Mouse (Mus musculus): ENCODE measurements at regions not wholly inside any gene's neighbourhood (a gene's known extent, or its start where the extent isn't known, plus 50 kb on each side); places are given as distances from the start of the nearest gene placed in this dataset.

GRCm38 (mm10) chr13:5729426-5730068, 131.7 kb upstream of the Klf6 start:
- H3K27ac ChIP-seq, result peak overlapping the region; percentile 59; the same call in 1 of the 2 replicates
- DNase-seq (ENCODE audit: low spot score), result no peak
- H3K4me3 ChIP-seq, result no peak overlapping the region
- H3K36me3 ChIP-seq, result no peaks in the 10 kb centered on the region
- H3K9me3 ChIP-seq, result no peaks in the 10 kb centered on the region
- peaks cover 15% of the 10 kb centered on the region for H3K4me1 ChIP-seq (replicated peaks)
- H3K27me3 ChIP-seq (ENCODE audit: insufficient read depth, poor library complexity, severe bottlenecking), result peaks cover 7% of the 10 kb centered on the region; the same call in 1 of the 2 replicates
- WGBS, result 64% methylated on average over 6 of the region's 6 CpGs

DNA sequence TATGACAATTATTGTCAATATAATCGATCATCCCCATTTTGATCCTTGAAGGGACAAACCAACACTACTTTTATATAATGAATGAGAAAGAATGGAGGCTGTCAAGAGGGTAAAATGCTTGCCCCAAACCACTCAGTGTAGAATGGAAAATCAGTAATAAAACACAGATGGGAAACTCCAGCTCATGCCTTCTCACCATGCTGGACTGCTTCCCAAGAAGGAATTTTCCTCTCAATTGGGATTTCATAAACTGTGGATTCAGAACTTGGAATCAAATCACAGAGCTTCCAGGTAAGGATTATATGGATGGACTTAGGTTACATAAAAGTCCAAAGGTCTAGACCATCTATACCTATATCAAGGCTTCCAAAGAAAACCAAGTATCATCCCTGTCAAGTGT, 129.1 kb upstream of the Klf6 start:
- Histone ChIP-seq H3K36me3 (no peaks in the 10 kb centered on the region), H3K4me3 (no peak overlapping the region), H3K27me3 (ENCODE audit: insufficient read depth, poor library complexity, severe bottlenecking) (peaks cover 7% of the 10 kb centered on the region; the same call in 1 of the 2 replicates), H3K4me1 (replicated peaks) (peaks cover 15% of the 10 kb centered on the region), H3K27ac (no peak overlapping the region), H3K9me3 (no peaks in the 10 kb centered on the region)
- no peak for DNase-seq (ENCODE audit: low spot score)
- 93% methylated on average over 1 of the region's 1 CpGs for WGBS

- H3K36me3 ChIP-seq, result no peaks in the 10 kb centered on the region
- H3K27me3 ChIP-seq (ENCODE audit: insufficient read depth, poor library complexity, severe bottlenecking), result 0 out of 2 replicates have a peak, but pooled peaks cover 4% of the 10 kb centered on the region
- no peak overlapping the region for H3K4me3 ChIP-seq
- H3K4me1 ChIP-seq (replicated peaks), result no peaks in the 10 kb centered on the region
- H3K9me3 ChIP-seq, result no peaks in the 10 kb centered on the region
- H3K27ac ChIP-seq, result no peak overlapping the region
- no peak for DNase-seq (ENCODE audit: low spot score)
These were observed 126.2 kb upstream of the Klf6 start for GRCm38 (mm10) chr13:5735027-5735624.

DNA sequence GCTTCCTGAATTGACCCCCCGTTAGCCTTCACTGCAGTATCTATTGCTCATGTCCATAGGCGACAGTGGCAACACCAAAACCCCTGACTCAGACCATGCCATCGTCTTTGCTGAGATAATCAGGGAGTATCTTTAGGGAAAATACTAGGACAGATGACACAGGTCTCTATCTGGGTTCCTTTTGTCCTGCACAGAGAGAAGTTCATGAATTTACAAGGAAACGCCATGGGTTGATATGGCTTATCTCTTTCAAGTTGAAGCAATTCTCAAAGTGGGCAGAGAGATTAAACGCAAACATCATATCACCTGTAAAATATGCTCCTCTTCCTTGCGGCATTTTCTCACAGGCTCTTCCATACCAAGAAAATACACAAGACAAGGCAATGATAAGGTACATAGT, 124.8 kb upstream of the Klf6 start:
- no peaks in the 10 kb centered on the region for H3K27me3 ChIP-seq (ENCODE audit: insufficient read depth, poor library complexity, severe bottlenecking)
- DNase-seq (ENCODE audit: low spot score), result no peak
- H3K9me3 ChIP-seq, result no peaks in the 10 kb centered on the region
- 93% methylated on average over 6 of the region's 6 CpGs for WGBS
- no peak overlapping the region for H3K27ac ChIP-seq
- H3K4me1 ChIP-seq (replicated peaks), result no peaks in the 10 kb centered on the region
- no peaks in the 10 kb centered on the region for H3K36me3 ChIP-seq
- no peak overlapping the region for H3K4me3 ChIP-seq

DNA sequence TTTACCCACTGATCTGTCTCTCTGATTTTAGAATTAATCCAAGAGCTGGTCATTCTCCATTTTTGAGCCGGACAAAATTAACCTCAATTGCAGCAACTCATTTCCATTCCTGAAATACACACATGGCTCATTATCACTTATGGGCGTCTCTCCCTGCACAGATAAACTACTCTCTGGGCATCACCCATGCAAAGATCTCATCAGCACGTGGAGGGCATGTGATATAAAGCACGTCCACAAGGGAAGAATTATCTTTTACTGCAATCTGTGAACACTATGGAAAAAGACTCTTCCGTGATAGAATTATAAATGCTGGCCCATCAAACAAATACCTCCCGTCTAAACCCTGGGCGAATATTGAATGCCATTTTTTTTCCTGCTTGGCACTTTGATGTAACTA, 124.1 kb upstream of the Klf6 start:
- H3K27me3 ChIP-seq (ENCODE audit: insufficient read depth, poor library complexity, severe bottlenecking), result no peaks in the 10 kb centered on the region
- DNase-seq (ENCODE audit: low spot score), result no peak
- no peaks in the 10 kb centered on the region for H3K36me3 ChIP-seq
- H3K4me1 ChIP-seq (replicated peaks), result no peaks in the 10 kb centered on the region
- H3K9me3 ChIP-seq, result no peaks in the 10 kb centered on the region
- WGBS, result 88% methylated on average over 7 of the region's 7 CpGs
- no peak overlapping the region for H3K27ac ChIP-seq
- no peak overlapping the region for H3K4me3 ChIP-seq

GRCm38 (mm10) chr13:5740805-5741204, 120.5 kb upstream of the Klf6 start:
- Histone ChIP-seq H3K27ac (no peak overlapping the region), H3K36me3 (no peaks in the 10 kb centered on the region), H3K9me3 (no peaks in the 10 kb centered on the region), H3K4me3 (no peak overlapping the region), H3K27me3 (ENCODE audit: insufficient read depth, poor library complexity, severe bottlenecking) (no peaks in the 10 kb centered on the region), H3K4me1 (replicated peaks) (no peaks in the 10 kb centered on the region)
- DNase-seq (ENCODE audit: low spot score), result no peak
- WGBS, result 88% methylated on average over 1 of the region's 1 CpGs

DNA sequence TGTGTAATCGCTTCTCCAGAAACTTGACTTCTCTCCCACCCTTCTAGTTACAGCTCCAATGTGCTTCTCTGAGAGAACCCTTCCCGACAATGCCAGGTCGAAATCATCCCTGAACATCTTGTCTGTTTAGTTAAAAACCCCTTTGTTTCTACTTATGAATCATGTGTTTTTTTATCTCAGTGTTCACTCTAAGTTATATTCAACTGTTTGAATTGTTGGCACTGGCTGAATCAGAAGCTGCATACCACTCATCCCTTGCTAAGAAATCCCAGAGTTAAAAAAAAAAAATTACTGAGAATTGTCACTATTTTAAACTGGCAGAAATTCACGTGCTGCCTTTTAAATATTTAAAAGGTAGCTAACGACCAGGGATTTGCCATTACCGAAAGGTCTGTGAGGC, 116.3 kb upstream of the Klf6 start:
- 94% methylated on average over 6 of the region's 6 CpGs for WGBS
- no peaks in the 10 kb centered on the region for H3K9me3 ChIP-seq
- no peak overlapping the region for H3K27ac ChIP-seq
- H3K36me3 ChIP-seq, result no peaks in the 10 kb centered on the region
- no peaks in the 10 kb centered on the region for H3K4me1 ChIP-seq (replicated peaks)
- no peak for DNase-seq (ENCODE audit: low spot score)
- H3K27me3 ChIP-seq (ENCODE audit: insufficient read depth, poor library complexity, severe bottlenecking), result no peaks in the 10 kb centered on the region
- no peak overlapping the region for H3K4me3 ChIP-seq

DNA sequence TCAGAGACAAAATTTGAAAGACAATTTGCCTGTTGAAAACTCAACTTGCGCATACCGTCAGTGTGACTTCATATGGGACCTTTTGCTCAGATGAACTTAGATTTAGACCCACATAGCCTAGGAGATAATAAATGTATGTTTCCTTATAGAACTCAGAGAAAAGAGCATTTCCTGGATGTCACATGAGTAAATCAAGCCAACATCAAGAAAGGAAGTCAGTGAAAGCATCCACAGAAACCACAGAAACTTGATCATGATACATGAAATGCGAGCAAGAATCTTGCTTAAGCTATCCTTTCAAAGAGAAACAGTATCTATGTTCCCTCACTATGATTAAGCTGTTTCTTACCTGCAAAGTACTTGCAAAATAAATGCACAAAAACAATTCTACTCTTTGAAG, 104.1 kb upstream of the Klf6 start:
- DNase-seq (ENCODE audit: low spot score), result no peak
- Histone ChIP-seq H3K36me3 (no peaks in the 10 kb centered on the region), H3K9me3 (no peaks in the 10 kb centered on the region), H3K27me3 (ENCODE audit: insufficient read depth, poor library complexity, severe bottlenecking) (no peaks in the 10 kb centered on the region), H3K4me3 (no peak overlapping the region), H3K4me1 (replicated peaks) (no peaks in the 10 kb centered on the region), H3K27ac (no peak overlapping the region)
- 98% methylated on average over 3 of the region's 3 CpGs for WGBS

DNA sequence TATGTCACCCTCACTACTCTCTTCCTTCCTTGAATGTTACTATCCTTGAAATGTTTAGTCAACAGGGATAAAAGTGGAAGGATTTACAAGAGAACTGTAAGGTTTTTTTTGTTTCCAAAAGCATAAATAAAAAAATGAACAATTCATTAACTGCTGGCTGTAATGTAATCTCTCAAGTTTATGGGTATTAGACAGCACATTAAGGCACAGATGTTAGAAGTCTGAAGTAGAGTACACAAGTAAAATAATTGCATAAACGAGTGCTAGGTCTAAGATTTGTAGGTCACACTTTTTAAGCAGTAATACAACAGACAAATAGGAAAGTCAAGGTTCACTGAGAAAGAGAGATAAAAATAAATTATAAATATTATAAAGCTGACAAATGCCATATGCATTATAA, 103.3 kb upstream of the Klf6 start:
- no peak for DNase-seq (ENCODE audit: low spot score)
- no peaks in the 10 kb centered on the region for H3K9me3 ChIP-seq
- no peaks in the 10 kb centered on the region for H3K27me3 ChIP-seq (ENCODE audit: insufficient read depth, poor library complexity, severe bottlenecking)
- no peaks in the 10 kb centered on the region for H3K4me1 ChIP-seq (replicated peaks)
- no peak overlapping the region for H3K4me3 ChIP-seq
- WGBS, result 87% methylated on average over 1 of the region's 1 CpGs
- H3K27ac ChIP-seq, result no peak overlapping the region
- H3K36me3 ChIP-seq, result no peaks in the 10 kb centered on the region

DNA sequence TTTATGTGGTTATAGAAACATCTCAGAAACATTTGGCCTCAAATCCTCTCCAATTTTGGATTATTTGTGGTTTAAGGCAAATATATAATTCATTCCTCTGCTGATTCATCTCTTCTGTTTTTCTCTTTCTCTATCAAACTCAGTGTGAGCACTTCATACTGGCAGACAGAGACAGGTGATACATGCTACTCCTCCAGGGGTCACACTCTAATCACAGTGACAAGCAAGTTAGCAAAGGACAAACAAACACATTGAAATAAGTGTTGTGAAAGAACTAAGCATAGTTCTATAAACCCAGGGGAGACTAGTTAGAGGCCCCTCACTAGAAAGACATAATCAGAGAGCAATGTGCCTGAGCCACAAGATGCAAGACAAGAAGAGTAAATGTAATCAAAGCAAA, 101.3 kb upstream of the Klf6 start:
- H3K27me3 ChIP-seq (ENCODE audit: insufficient read depth, poor library complexity, severe bottlenecking), result no peaks in the 10 kb centered on the region
- H3K4me1 ChIP-seq (replicated peaks), result no peaks in the 10 kb centered on the region
- H3K36me3 ChIP-seq, result no peaks in the 10 kb centered on the region
- H3K4me3 ChIP-seq, result no peak overlapping the region
- DNase-seq (ENCODE audit: low spot score), result no peak
- no peak overlapping the region for H3K27ac ChIP-seq
- no peaks in the 10 kb centered on the region for H3K9me3 ChIP-seq

DNA sequence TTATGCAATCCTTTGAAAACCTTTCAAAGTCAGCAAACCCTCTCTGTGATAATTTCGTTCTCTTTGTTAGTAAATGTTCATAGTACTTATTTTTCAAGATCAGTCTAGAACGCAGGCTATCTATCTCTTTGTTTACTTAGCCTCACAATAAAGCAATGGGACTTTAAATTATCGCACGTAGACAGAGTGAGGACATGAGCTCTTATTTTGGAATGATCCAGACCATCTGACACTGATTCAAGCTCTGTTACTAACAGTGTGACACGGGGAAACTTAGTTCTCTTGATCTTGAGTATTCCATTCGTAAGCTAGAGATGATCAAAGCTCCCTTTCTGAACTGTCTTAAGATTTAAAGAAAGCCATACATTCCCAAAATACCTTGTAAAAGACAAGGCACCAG, 94.9 kb upstream of the Klf6 start:
- no peak for DNase-seq (ENCODE audit: low spot score)
- H3K4me1 ChIP-seq (replicated peaks), result no peaks in the 10 kb centered on the region
- no peak overlapping the region for H3K27ac ChIP-seq
- no peaks in the 10 kb centered on the region for H3K36me3 ChIP-seq
- H3K9me3 ChIP-seq, result no peaks in the 10 kb centered on the region
- H3K4me3 ChIP-seq, result no peak overlapping the region
- H3K27me3 ChIP-seq (ENCODE audit: insufficient read depth, poor library complexity, severe bottlenecking), result no peaks in the 10 kb centered on the region
- WGBS, result 89% methylated on average over 6 of the region's 6 CpGs

- Histone ChIP-seq H3K27ac (no peak overlapping the region), H3K9me3 (no peaks in the 10 kb centered on the region), H3K4me3 (no peak overlapping the region), H3K36me3 (no peaks in the 10 kb centered on the region), H3K27me3 (ENCODE audit: insufficient read depth, poor library complexity, severe bottlenecking) (no peaks in the 10 kb centered on the region), H3K4me1 (replicated peaks) (no peaks in the 10 kb centered on the region)
- 88% methylated on average over 1 of the region's 1 CpGs for WGBS
- DNase-seq (ENCODE audit: low spot score), result no peak
These were observed 94.1 kb upstream of the Klf6 start for GRCm38 (mm10) chr13:5767202-5767601.

GRCm38 (mm10) chr13:5768699-5769098, 92.6 kb upstream of the Klf6 start:
- no peaks in the 10 kb centered on the region for H3K36me3 ChIP-seq
- no peaks in the 10 kb centered on the region for H3K4me1 ChIP-seq (replicated peaks)
- 94% methylated on average over 2 of the region's 2 CpGs for WGBS
- no peak for DNase-seq (ENCODE audit: low spot score)
- H3K4me3 ChIP-seq, result no peak overlapping the region
- no peaks in the 10 kb centered on the region for H3K9me3 ChIP-seq
- no peak overlapping the region for H3K27ac ChIP-seq
- no peaks in the 10 kb centered on the region for H3K27me3 ChIP-seq (ENCODE audit: insufficient read depth, poor library complexity, severe bottlenecking)
